Mouse (Mus musculus): ENCODE data around the gene Adamts2.

Gene Adamts2

GRCm38 (mm10) chr11:50848520-50849137 lies 246.7 kb downstream of the Adamts2 start:
- no peak for DNase-seq (ENCODE audit: low spot score)

GRCm38 (mm10) chr11:50849310-50849709 lies 247.4 kb downstream of the Adamts2 start:
- no peak for DNase-seq (ENCODE audit: low spot score)

GRCm38 (mm10) chr11:50850177-50850735 lies 248.4 kb downstream of the Adamts2 start, which contains the start of gene Grm6:
Grm6 (plus strand) TSS chr11:50850685.
- DNase-seq (ENCODE audit: low spot score): no peak

DNA sequence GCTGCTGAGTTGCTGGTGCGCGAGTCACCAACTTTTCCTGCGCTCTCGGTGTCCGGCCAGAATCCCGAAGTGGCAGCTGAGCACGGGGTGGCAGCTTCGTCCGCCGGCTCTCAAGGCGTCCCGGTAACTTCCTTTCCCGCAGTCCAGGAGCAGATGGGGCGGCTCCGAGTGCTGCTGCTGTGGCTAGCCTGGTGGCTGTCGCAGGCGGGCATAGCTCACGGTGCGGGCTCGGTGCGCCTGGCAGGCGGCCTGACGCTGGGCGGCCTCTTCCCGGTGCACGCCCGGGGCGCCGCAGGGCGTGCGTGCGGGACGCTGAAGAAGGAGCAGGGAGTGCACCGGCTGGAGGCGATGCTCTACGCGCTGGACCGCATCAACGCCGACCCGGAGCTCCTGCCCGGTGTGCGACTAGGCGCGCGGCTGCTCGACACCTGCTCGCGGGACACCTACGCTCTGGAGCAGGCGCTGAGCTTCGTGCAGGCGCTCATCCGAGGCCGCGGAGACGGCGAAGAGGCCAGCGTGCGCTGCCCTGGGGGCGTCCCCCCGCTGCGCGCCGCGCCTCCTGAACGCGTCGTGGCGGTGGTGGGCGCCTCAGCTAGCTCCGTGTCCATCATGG lies 249.2 kb downstream of the Adamts2 start:
- no peak for DNase-seq (ENCODE audit: low spot score)
